Mouse (Mus musculus) lung, postnatal 0 days (tissue): ENCODE data around the gene Olfr397. TPM values are rescaled to one million over a fixed set of nuclear protein-coding genes. Genes with fewer than 3 reads are reported as not detected.

Experiments used
- ATAC-seq: fragments of 200-750 bp; cut with Nextera tagmentation; 2 replicates; pipeline ENCODE4 v1.8.0; 2017; ENCODE audit warnings: moderate library complexity
- DNase-seq: peaks from one replicate; pipeline ENCODE4 v3.0.0-alpha.2; 2016; ENCODE audit warnings: low spot score
- H3K27ac ChIP-seq: fragments of 300-500 bp; sonication (generic); 2 replicates; pipeline ENCODE4 v1.5.1; 2014; ENCODE audit warnings: antibody characterized with exemption, mild to moderate bottlenecking, low read length, mixed read lengths
- H3K27me3 ChIP-seq: fragments of 300-500 bp; sonication (generic); replicated peaks from 2 replicates; pipeline ENCODE4 v1.6.1; 2014; ENCODE audit warnings: low read length, mixed read lengths; ENCODE audit not compliant: insufficient read depth
- H3K36me3 ChIP-seq: fragments of 300-500 bp; sonication (generic); 2 replicates; pipeline ENCODE4 v1.6.1; 2014; ENCODE audit warnings: low read length, mixed read lengths; ENCODE audit not compliant: insufficient read depth
- H3K4me1 ChIP-seq: fragments of 300-500 bp; sonication (generic); 2 replicates; pipeline ENCODE4 v1.6.1; 2014; ENCODE audit warnings: antibody characterized with exemption, low read depth, low read length, mixed read lengths; ENCODE audit not compliant: insufficient read depth
- H3K4me2 ChIP-seq: fragments of 300-500 bp; sonication (generic); replicated peaks from 2 replicates; pipeline ENCODE4 v1.6.1; 2014; ENCODE audit warnings: low read depth, mild to moderate bottlenecking, low read length, moderate library complexity, mixed read lengths
- H3K4me3 ChIP-seq: fragments of 300-500 bp; sonication (generic); 2 replicates; pipeline ENCODE4 v1.5.1; 2014; ENCODE audit warnings: low read depth, low read length
- H3K9ac ChIP-seq: fragments of 300-500 bp; sonication (generic); replicated peaks from 2 replicates; pipeline ENCODE4 v1.6.1; 2014; ENCODE audit warnings: low read depth, mild to moderate bottlenecking
- H3K9me3 ChIP-seq: fragments of 300-500 bp; sonication (generic); 2 replicates; pipeline ENCODE4 v1.6.1; 2016; ENCODE audit warnings: low read length, mixed read lengths
- CTCF ChIP-seq: IDR thresholded peaks from 2 replicates; pipeline ENCODE4 v1.5.1; 2016; ENCODE audit warnings: antibody characterized with exemption, mild to moderate bottlenecking
- EP300 ChIP-seq: IDR thresholded peaks from 2 replicates; pipeline ENCODE4 v1.6.1; 2016; ENCODE audit warnings: antibody characterized with exemption, mild to moderate bottlenecking, control low read depth
- WGBS: fragments of 180-500 bp; shearing (Covaris S2); extraction: QIAGEN DNeasy Blood & Tissue Kit; methylation state at CpG from one replicate; pipeline ENCODE4 v1.1.7; 2014; 5-methylcytosine and 5-hydroxymethylcytosine counted together
- polyA plus RNA-seq: library from polyadenylated mRNA; unstranded; fragments of >200 nt; fragmentation: Nextera tagmentation; extraction: Ambion mirVana; gene quantifications from 2 replicates; pipeline ENCODE4 v1.2.1, GENCODE M21; 2015

Olfr397 gene
- polyA plus RNA-seq: not detected in 2 replicates

GRCm38 (mm10) chr11:73960517-73960916, at the start of gene Olfr397:
Olfr397 (plus strand) TSS chr11:73960817.
- Histone ChIP-seq H3K27me3 (no peaks in the 10 kb centered on the region), H3K4me1 (no peaks in the 10 kb centered on the region), H3K4me3 (no peak within 1 kb of the TSS), H3K9me3 (no peaks in the 10 kb centered on the region), H3K36me3 (no peaks in the 10 kb centered on the region), H3K27ac (no peak within 1 kb of the TSS), H3K9ac (no peak within 1 kb of the TSS), H3K4me2 (no peak within 1 kb of the TSS)
- DNase-seq: no peak
- ATAC-seq: no peak
- no peak for TF ChIP-seq EP300
- TF ChIP-seq CTCF: no peak
- 67% methylated on average over 1 of the region's 1 CpGs for WGBS

- no peak for TF ChIP-seq CTCF
- TF ChIP-seq EP300: no peak
- no peak for DNase-seq
- Histone ChIP-seq H3K36me3 (no peaks in the 10 kb centered on the region), H3K4me3 (no peak within 1 kb of the TSS), H3K27ac (no peak within 1 kb of the TSS), H3K4me1 (no peaks in the 10 kb centered on the region), H3K9me3 (no peaks in the 10 kb centered on the region), H3K4me2 (no peak within 1 kb of the TSS), H3K9ac (no peak within 1 kb of the TSS), H3K27me3 (no peaks in the 10 kb centered on the region)
- ATAC-seq: no peak
These were observed 24.2 kb upstream of the Olfr397 start, which contains the start of gene Olfr23 for GRCm38 (mm10) chr11:73936377-73936776. Olfr23 (plus strand) TSS chr11:73936677.

GRCm38 (mm10) chr11:73990307-73990706, 29.7 kb downstream of the Olfr397 start, which contains the start of gene Olfr398:
Olfr398 (minus strand) TSS chr11:73990407.
- no peaks in the 10 kb centered on the region for H3K9me3 ChIP-seq
- H3K4me2 ChIP-seq: no peak within 1 kb of the TSS
- TF ChIP-seq EP300 (no peak), CTCF (no peak)
- H3K27me3 ChIP-seq: no peaks in the 10 kb centered on the region
- ATAC-seq (no peak), DNase-seq (no peak)
- no peaks in the 10 kb centered on the region for H3K36me3 ChIP-seq
- H3K4me3 ChIP-seq: no peak within 1 kb of the TSS
- H3K4me1 ChIP-seq: no peaks in the 10 kb centered on the region
- no peak within 1 kb of the TSS for H3K27ac ChIP-seq
- H3K9ac ChIP-seq: no peak within 1 kb of the TSS

- TF ChIP-seq EP300: no peak
- no peak for TF ChIP-seq CTCF
- ATAC-seq (no peak), DNase-seq (no peak)
- H3K36me3 ChIP-seq: no peaks in the 10 kb centered on the region
- H3K27ac ChIP-seq: no peak overlapping the region
- H3K4me2 ChIP-seq: no peak overlapping the region
- H3K4me3 ChIP-seq: no peak overlapping the region
- H3K9ac ChIP-seq: no peak overlapping the region
- no peaks in the 10 kb centered on the region for H3K9me3 ChIP-seq
- H3K27me3 ChIP-seq: no peaks in the 10 kb centered on the region
- no peaks in the 10 kb centered on the region for H3K4me1 ChIP-seq
These were observed 32.5 kb downstream of the Olfr397 start for GRCm38 (mm10) chr11:73993115-73993514.

Other genes starting within 250 kb of the Olfr397 start
- gene Olfr389, start 180.1 kb upstream of the Olfr397 start, polyA plus RNA-seq: not detected in 2 replicates
- not detected in 2 replicates for gene Olfr390, start 177.9 kb upstream of the Olfr397 start, polyA plus RNA-seq
- not detected in 2 replicates for gene Olfr391-ps, start 157.8 kb upstream of the Olfr397 start, polyA plus RNA-seq
- gene Olfr392, start 143.8 kb upstream of the Olfr397 start, polyA plus RNA-seq: not detected in 2 replicates
- not detected in 2 replicates for gene Olfr393, start 109.4 kb upstream of the Olfr397 start, polyA plus RNA-seq
- gene Olfr394, start 70.0 kb upstream of the Olfr397 start, polyA plus RNA-seq: not detected in 2 replicates
- not detected in 2 replicates for gene Olfr395, start 51.5 kb upstream of the Olfr397 start, polyA plus RNA-seq
- not detected in 2 replicates for gene Olfr23, start 24.1 kb upstream of the Olfr397 start, polyA plus RNA-seq
- not detected in 2 replicates for gene Olfr398, start 29.6 kb downstream of the Olfr397 start, polyA plus RNA-seq
- gene Olfr139, start 95.7 kb downstream of the Olfr397 start, polyA plus RNA-seq: not detected in 2 replicates
- not detected in 2 replicates for gene Olfr399, start 95.8 kb downstream of the Olfr397 start, polyA plus RNA-seq
- gene Zfp616, start 109.1 kb downstream of the Olfr397 start, polyA plus RNA-seq: not detected in 2 replicates
- not detected in 2 replicates for gene Olfr401, start 152.9 kb downstream of the Olfr397 start, polyA plus RNA-seq
- gene Olfr402, start 192.7 kb downstream of the Olfr397 start, polyA plus RNA-seq: not detected in 2 replicates
- gene Olfr403, start 225.4 kb downstream of the Olfr397 start, polyA plus RNA-seq: not detected in 2 replicates